Mouse (Mus musculus): ENCODE data around the gene Qsox2.

The Qsox2 gene

GRCm38 (mm10) chr2:26170376-26170775 lies 66.9 kb downstream of the Qsox2 start:
- peaks cover 31% of the 10 kb centered on the region for H3K4me1 ChIP-seq (replicated peaks; ENCODE audit: low read depth, low read length)
- H3K27me3 ChIP-seq (ENCODE audit: insufficient read depth, low read length) = 0 out of 2 replicates have a peak, but pooled peaks cover 3% of the 10 kb centered on the region
- H3K4me3 ChIP-seq (replicated peaks; ENCODE audit: low read length) = no peak overlapping the region
- H3K36me3 ChIP-seq (ENCODE audit: insufficient read depth, low read length) = no peaks in the 10 kb centered on the region
- no peak for TF ChIP-seq NANOG (IDR thresholded peaks at IDR 0.05; ENCODE audit: borderline replicate concordance, low read length)
- no peak for TF ChIP-seq CTCF (conservative IDR thresholded peaks at IDR 0.05; ENCODE audit: low read length)
- TF ChIP-seq POU5F1 (IDR thresholded peaks at IDR 0.05; ENCODE audit: borderline replicate concordance, low read length) = no peak
- no peaks in the 10 kb centered on the region for H3K9me3 ChIP-seq (ENCODE audit: low read length)

- no peak for TF ChIP-seq POU5F1 (IDR thresholded peaks at IDR 0.05; ENCODE audit: borderline replicate concordance, low read length)
- TF ChIP-seq CTCF (conservative IDR thresholded peaks at IDR 0.05; ENCODE audit: low read length) = no peak
- no peak for TF ChIP-seq NANOG (IDR thresholded peaks at IDR 0.05; ENCODE audit: borderline replicate concordance, low read length)
- Histone ChIP-seq H3K4me3 (replicated peaks; ENCODE audit: low read length) (no peak overlapping the region), H3K4me1 (replicated peaks; ENCODE audit: low read depth, low read length) (peaks cover 31% of the 10 kb centered on the region), H3K27me3 (ENCODE audit: insufficient read depth, low read length) (no peaks in the 10 kb centered on the region), H3K36me3 (ENCODE audit: insufficient read depth, low read length) (no peaks in the 10 kb centered on the region), H3K9me3 (ENCODE audit: low read length) (no peaks in the 10 kb centered on the region)
These were observed 68.3 kb downstream of the Qsox2 start for GRCm38 (mm10) chr2:26168843-26169579.

GRCm38 (mm10) chr2:26166890-26167289 lies 70.4 kb downstream of the Qsox2 start:
- Histone ChIP-seq H3K4me3 (replicated peaks; ENCODE audit: low read length) (no peak overlapping the region), H3K36me3 (ENCODE audit: insufficient read depth, low read length) (no peaks in the 10 kb centered on the region), H3K27me3 (ENCODE audit: insufficient read depth, low read length) (no peaks in the 10 kb centered on the region; the same call in 1 of the 2 replicates), H3K9me3 (ENCODE audit: low read length) (no peaks in the 10 kb centered on the region), H3K4me1 (replicated peaks; ENCODE audit: low read depth, low read length) (peaks cover 26% of the 10 kb centered on the region)
- no peak for TF ChIP-seq POU5F1 (IDR thresholded peaks at IDR 0.05; ENCODE audit: borderline replicate concordance, low read length)
- no peak for TF ChIP-seq CTCF (conservative IDR thresholded peaks at IDR 0.05; ENCODE audit: low read length)
- TF ChIP-seq NANOG (IDR thresholded peaks at IDR 0.05; ENCODE audit: borderline replicate concordance, low read length) = no peak

Measured in E14TG2a.4 (cell line).